Mouse (Mus musculus): ENCODE measurements around the gene Ftl1. TPM values are rescaled to one million over a fixed set of nuclear protein-coding genes. Genes with fewer than 3 reads are reported as not detected.

Ftl1 gene
- polyA plus RNA-seq, 1 experiment from 2014 or later, result 6,026 TPM

- ATAC-seq, result no peak
- no peaks in the 10 kb centered on the region for H3K27me3 ChIP-seq (replicated peaks; ENCODE audit: insufficient read depth, low read length)
- H3K36me3 ChIP-seq (ENCODE audit: insufficient read depth, low read length), result peaks cover 15% of the 10 kb centered on the region
- H3K4me2 ChIP-seq (replicated peaks; ENCODE audit: low read depth, low read length), result no peak overlapping the region
- TF ChIP-seq CTCF (IDR thresholded peaks at IDR 0.05), result no peak
- no peak for TF ChIP-seq EP300 (IDR thresholded peaks at IDR 0.05)
- no peak for DNase-seq (ENCODE audit: low spot score)
- no peaks in the 10 kb centered on the region for H3K9me3 ChIP-seq (ENCODE audit: low read length)
- no peak overlapping the region for H3K27ac ChIP-seq (ENCODE audit: low read length)
- no peak overlapping the region for H3K9ac ChIP-seq (replicated peaks; ENCODE audit: low read depth)
- peaks cover 3% of the 10 kb centered on the region; the same call in 1 of the 2 replicates for H3K4me1 ChIP-seq (ENCODE audit: insufficient read depth, low read depth, low read length)
- 78% methylated on average over 5 of the region's 5 CpGs for WGBS
- H3K4me3 ChIP-seq (ENCODE audit: low read depth, low read length), result no peak overlapping the region
These were observed 33.3 kb upstream of the Ftl1 start for GRCm38 (mm10) chr7:45492951-45493350.

- no peak overlapping the region for H3K4me2 ChIP-seq (replicated peaks; ENCODE audit: low read depth, low read length)
- peaks cover 3% of the 10 kb centered on the region; the same call in 1 of the 2 replicates for H3K4me1 ChIP-seq (ENCODE audit: insufficient read depth, low read depth, low read length)
- TF ChIP-seq EP300 (IDR thresholded peaks at IDR 0.05) (no peak), CTCF (IDR thresholded peaks at IDR 0.05) (no peak)
- H3K36me3 ChIP-seq (ENCODE audit: insufficient read depth, low read length), result peaks cover 15% of the 10 kb centered on the region
- DNase-seq (ENCODE audit: low spot score), result no peak
- 89% methylated on average over 8 of the region's 8 CpGs for WGBS
- H3K9me3 ChIP-seq (ENCODE audit: low read length), result no peaks in the 10 kb centered on the region
- H3K9ac ChIP-seq (replicated peaks; ENCODE audit: low read depth), result no peak overlapping the region
- H3K27me3 ChIP-seq (replicated peaks; ENCODE audit: insufficient read depth, low read length), result no peaks in the 10 kb centered on the region
- H3K4me3 ChIP-seq (ENCODE audit: low read depth, low read length), result no peak overlapping the region
- H3K27ac ChIP-seq (ENCODE audit: low read length), result no peak overlapping the region
- no peak for ATAC-seq
These were observed 32.7 kb upstream of the Ftl1 start for GRCm38 (mm10) chr7:45492225-45492844.

- peaks cover 3% of the 10 kb centered on the region; the same call in 1 of the 2 replicates for H3K4me1 ChIP-seq (ENCODE audit: insufficient read depth, low read depth, low read length)
- H3K9ac ChIP-seq (replicated peaks; ENCODE audit: low read depth), result no peak overlapping the region
- ATAC-seq (peak; percentile 46), DNase-seq (ENCODE audit: low spot score) (peak; percentile 31)
- H3K4me3 ChIP-seq (ENCODE audit: low read depth, low read length), result no peak overlapping the region
- 0 out of 2 replicates have a peak overlapping the region, but pooled peaks have one; percentile 22 for H3K4me2 ChIP-seq (replicated peaks; ENCODE audit: low read depth, low read length)
- peaks cover 15% of the 10 kb centered on the region for H3K36me3 ChIP-seq (ENCODE audit: insufficient read depth, low read length)
- WGBS, result 19% methylated on average over 3 of the region's 3 CpGs
- TF ChIP-seq CTCF (IDR thresholded peaks at IDR 0.05) (no peak), EP300 (IDR thresholded peaks at IDR 0.05) (no peak)
- no peaks in the 10 kb centered on the region for H3K9me3 ChIP-seq (ENCODE audit: low read length)
- no peaks in the 10 kb centered on the region for H3K27me3 ChIP-seq (replicated peaks; ENCODE audit: insufficient read depth, low read length)
- no peak overlapping the region for H3K27ac ChIP-seq (ENCODE audit: low read length)
These were observed 31.6 kb upstream of the Ftl1 start for GRCm38 (mm10) chr7:45491264-45491663.

GRCm38 (mm10) chr7:45490822-45491221, 31.1 kb upstream of the Ftl1 start:
- H3K9me3 ChIP-seq (ENCODE audit: low read length), result no peaks in the 10 kb centered on the region
- TF ChIP-seq CTCF (IDR thresholded peaks at IDR 0.05) (no peak), EP300 (IDR thresholded peaks at IDR 0.05) (no peak)
- H3K9ac ChIP-seq (replicated peaks; ENCODE audit: low read depth), result no peak overlapping the region
- H3K27me3 ChIP-seq (replicated peaks; ENCODE audit: insufficient read depth, low read length), result no peaks in the 10 kb centered on the region
- ATAC-seq (peak; percentile 29), DNase-seq (ENCODE audit: low spot score) (peak; percentile 45)
- H3K4me3 ChIP-seq (ENCODE audit: low read depth, low read length), result no peak overlapping the region
- 0 out of 2 replicates have a peak overlapping the region, but pooled peaks have one; percentile 22 for H3K4me2 ChIP-seq (replicated peaks; ENCODE audit: low read depth, low read length)
- peaks cover 15% of the 10 kb centered on the region for H3K36me3 ChIP-seq (ENCODE audit: insufficient read depth, low read length)
- H3K27ac ChIP-seq (ENCODE audit: low read length), result no peak overlapping the region
- 40% methylated on average over 9 of the region's 9 CpGs for WGBS
- H3K4me1 ChIP-seq (ENCODE audit: insufficient read depth, low read depth, low read length), result peaks cover 3% of the 10 kb centered on the region; the same call in 1 of the 2 replicates

GRCm38 (mm10) chr7:45489578-45489977, 29.9 kb upstream of the Ftl1 start:
- Histone ChIP-seq H3K9ac (replicated peaks; ENCODE audit: low read depth) (no peak overlapping the region), H3K4me1 (ENCODE audit: insufficient read depth, low read depth, low read length) (peaks cover 3% of the 10 kb centered on the region; the same call in 1 of the 2 replicates), H3K4me2 (replicated peaks; ENCODE audit: low read depth, low read length) (no peak overlapping the region), H3K9me3 (ENCODE audit: low read length) (no peaks in the 10 kb centered on the region), H3K4me3 (ENCODE audit: low read depth, low read length) (no peak overlapping the region), H3K36me3 (ENCODE audit: insufficient read depth, low read length) (peaks cover 7% of the 10 kb centered on the region; the same call in 1 of the 2 replicates), H3K27me3 (replicated peaks; ENCODE audit: insufficient read depth, low read length) (no peaks in the 10 kb centered on the region), H3K27ac (ENCODE audit: low read length) (no peak overlapping the region)
- no peak for ATAC-seq
- 74% methylated on average over 7 of the region's 7 CpGs for WGBS
- no peak for DNase-seq (ENCODE audit: low spot score)
- TF ChIP-seq CTCF (IDR thresholded peaks at IDR 0.05), result no peak
- TF ChIP-seq EP300 (IDR thresholded peaks at IDR 0.05), result no peak

GRCm38 (mm10) chr7:45488293-45489204, 28.9 kb upstream of the Ftl1 start, which contains the start of gene Dhdh:
Dhdh (minus strand) TSS chr7:45488805.
- peak; percentile 81 for DNase-seq (ENCODE audit: low spot score)
- Histone ChIP-seq H3K27me3 (replicated peaks; ENCODE audit: insufficient read depth, low read length) (no peaks in the 10 kb centered on the region), H3K9me3 (ENCODE audit: low read length) (no peaks in the 10 kb centered on the region), H3K4me1 (ENCODE audit: insufficient read depth, low read depth, low read length) (peaks cover 3% of the 10 kb centered on the region; the same call in 1 of the 2 replicates), H3K4me2 (replicated peaks; ENCODE audit: low read depth, low read length) (peak within 1 kb of the TSS; percentile 67), H3K4me3 (ENCODE audit: low read depth, low read length) (peak within 1 kb of the TSS; percentile 40), H3K36me3 (ENCODE audit: insufficient read depth, low read length) (no peaks in the 10 kb centered on the region), H3K9ac (replicated peaks; ENCODE audit: low read depth) (peak within 1 kb of the TSS; percentile 40; the same call in 1 of the 2 replicates), H3K27ac (ENCODE audit: low read length) (peak within 1 kb of the TSS; percentile 16; the same call in 1 of the 2 replicates)
- WGBS, result 12% methylated on average over 38 of the region's 38 CpGs
- ATAC-seq, result peak; percentile 75
- TF ChIP-seq EP300 (IDR thresholded peaks at IDR 0.05) (no peak), CTCF (IDR thresholded peaks at IDR 0.05) (no peak)

Measured in lung, postnatal 0 days (tissue).